In genomic region chr15:85831954-85832590, GRCm38 (mm10) we compare ENCODE assay signal across 7 mouse cellular contexts. TPM values are rescaled to one million over a fixed set of nuclear protein-coding genes. Genes with fewer than 3 reads are reported as not detected.
DNase-seq lines count a peak whose midpoint lies in the region; ATAC-seq and TF ChIP-seq lines count a peak whose summit lies in the region.

Gene Ttc38, plus strand, starts transcription at chr15:85832306.

- peak within 1 kb of the TSS; percentile 49 for H3K4me3 ChIP-seq in embryonic facial prominence, embryonic 12.5 days
- peak within 1 kb of the TSS; percentile 69 for H3K4me3 ChIP-seq in limb, embryonic 10.5 days
- peak within 1 kb of the TSS; percentile 63 for H3K4me3 ChIP-seq in midbrain, embryonic 12.5 days
- H3K4me3 ChIP-seq in small intestine, adult 2 months (ENCODE audit: low read depth, low read length): peak within 1 kb of the TSS; percentile 94

- H3K27me3 ChIP-seq in embryonic facial prominence, embryonic 12.5 days: no peaks in the 10 kb centered on the region
- no peaks in the 10 kb centered on the region for H3K27me3 ChIP-seq in limb, embryonic 10.5 days (ENCODE audit: low read depth, poor library complexity, severe bottlenecking)
- 0 out of 2 replicates have a peak, but pooled peaks cover 6% of the 10 kb centered on the region for H3K27me3 ChIP-seq in midbrain, embryonic 12.5 days
- H3K27me3 ChIP-seq in small intestine, adult 2 months (ENCODE audit: control insufficient read depth, insufficient read depth, low read length): no peaks in the 10 kb centered on the region

- H3K4me2 ChIP-seq in embryonic facial prominence, embryonic 12.5 days (replicated peaks): peak within 1 kb of the TSS; percentile 70
- peak within 1 kb of the TSS; percentile 77 for H3K4me2 ChIP-seq in midbrain, embryonic 12.5 days (replicated peaks)

- H3K27ac ChIP-seq in embryonic facial prominence, embryonic 12.5 days: no peak within 1 kb of the TSS
- peak within 1 kb of the TSS; percentile 79 for H3K27ac ChIP-seq in limb, embryonic 10.5 days
- no peak within 1 kb of the TSS for H3K27ac ChIP-seq in midbrain, embryonic 12.5 days (replicated peaks)
- peak within 1 kb of the TSS; percentile 73 for H3K27ac ChIP-seq in small intestine, adult 2 months (ENCODE audit: insufficient read depth, low read depth, low read length)

- under 1% methylated on average over 27 of the region's 27 CpGs for WGBS in embryonic facial prominence, embryonic 12.5 days
- under 1% methylated on average over 27 of the region's 27 CpGs for WGBS in limb, embryonic 10.5 days
- WGBS in midbrain, embryonic 12.5 days: 2% methylated on average over 27 of the region's 27 CpGs
- 1% methylated on average over 27 of the region's 27 CpGs for WGBS in small intestine, adult 2 months

- ATAC-seq in embryonic facial prominence, embryonic 12.5 days (ENCODE audit: insufficient number of reproducible peaks, insufficient read depth, low FRiP score, low TSS enrichment): peak; percentile 83
- peak; percentile 70 for ATAC-seq in midbrain, embryonic 12.5 days (ENCODE audit: low FRiP score, low read depth)

- peak; percentile 72 for TF ChIP-seq POLR2A in small intestine, adult 2 months (IDR thresholded peaks at IDR 0.05; ENCODE audit: low read depth, low read length)

- no peak; the same call in 1 of the 2 replicates for TF ChIP-seq CTCF in small intestine, adult 2 months (IDR thresholded peaks at IDR 0.05; ENCODE audit: extremely low read depth, insufficient read length, insufficient replicate concordance, low read depth, low read length)

- peak; percentile 90 to 92 for DNase-seq in adrenal gland, postnatal 36 days
- peak; percentile 100 for DNase-seq in heart, adult 11 months
- DNase-seq in kidney, adult 18-20 months: peak; percentile 90
- peak; percentile 86 for DNase-seq in limb, embryonic 10.5 days (ENCODE audit: low spot score)

- peaks cover 7% of the 10 kb centered on the region; the same call in 1 of the 2 replicates for H3K4me1 ChIP-seq in embryonic facial prominence, embryonic 12.5 days
- H3K4me1 ChIP-seq in limb, embryonic 10.5 days: peaks cover 19% of the 10 kb centered on the region
- H3K4me1 ChIP-seq in midbrain, embryonic 12.5 days: peaks cover 14% of the 10 kb centered on the region
- peaks cover 11% of the 10 kb centered on the region; the same call in 1 of the 2 replicates for H3K4me1 ChIP-seq in small intestine, adult 2 months (ENCODE audit: control insufficient read depth, insufficient read depth, insufficient read length, low read length)

- no peaks in the 10 kb centered on the region for H3K9me3 ChIP-seq in embryonic facial prominence, embryonic 12.5 days
- no peaks in the 10 kb centered on the region for H3K9me3 ChIP-seq in limb, embryonic 10.5 days (replicated peaks)
- H3K9me3 ChIP-seq in midbrain, embryonic 12.5 days: no peaks in the 10 kb centered on the region

- peak within 1 kb of the TSS; percentile 52 for H3K9ac ChIP-seq in embryonic facial prominence, embryonic 12.5 days
- H3K9ac ChIP-seq in midbrain, embryonic 12.5 days (replicated peaks): peak within 1 kb of the TSS; percentile 64

- peaks cover 3% of the 10 kb centered on the region; the same call in 1 of the 2 replicates for H3K36me3 ChIP-seq in embryonic facial prominence, embryonic 12.5 days
- no peaks in the 10 kb centered on the region for H3K36me3 ChIP-seq in limb, embryonic 10.5 days
- no peaks in the 10 kb centered on the region for H3K36me3 ChIP-seq in midbrain, embryonic 12.5 days
- 0 out of 2 replicates have a peak, but pooled peaks cover 3% of the 10 kb centered on the region for H3K36me3 ChIP-seq in small intestine, adult 2 months (ENCODE audit: control insufficient read depth, insufficient read depth, low read length)

RNA-seq across cellular contexts. Expression of gene Ttc38, which starts in this region (rescaled TPM):
- 10 to 100 TPM; 17.0 to 21.4 TPM for total RNA-seq in adrenal gland, postnatal 36 days (2021)
- 6.1 and 6.7 TPM in 2 replicates for polyA plus RNA-seq in embryonic facial prominence, embryonic 12.5 days (2016; fragmentation: Nextera tagmentation; extraction: Ambion mirVana)
- 2.8 and 3.9 TPM in 2 replicates for polyA plus RNA-seq in limb, embryonic 10.5 days (2016; fragmentation: Nextera tagmentation; extraction: Ambion mirVana)
- polyA plus RNA-seq in midbrain, embryonic 12.5 days (2016; fragmentation: Nextera tagmentation; extraction: Ambion mirVana): 3.4 and 3.7 TPM in 2 replicates
- polyA plus RNA-seq in small intestine, adult 2 months (2012; rRNA removed): 4.4 and 8.1 TPM in 2 replicates

Comparison
In these comparisons a context has a peak if more than half of its experiments do, and no peak if none do; other contexts are left out.
1. H3K27ac ChIP-seq: peak in limb, embryonic 10.5 days (single experiment) and small intestine, adult 2 months (single experiment); none in embryonic facial prominence, embryonic 12.5 days (single experiment) and midbrain, embryonic 12.5 days (single experiment).
2. Peak in every context shown above with its lines, with median percentiles within 50 percentile points of each other: DNase-seq and H3K4me3 ChIP-seq.